In the genomic region with DNA sequence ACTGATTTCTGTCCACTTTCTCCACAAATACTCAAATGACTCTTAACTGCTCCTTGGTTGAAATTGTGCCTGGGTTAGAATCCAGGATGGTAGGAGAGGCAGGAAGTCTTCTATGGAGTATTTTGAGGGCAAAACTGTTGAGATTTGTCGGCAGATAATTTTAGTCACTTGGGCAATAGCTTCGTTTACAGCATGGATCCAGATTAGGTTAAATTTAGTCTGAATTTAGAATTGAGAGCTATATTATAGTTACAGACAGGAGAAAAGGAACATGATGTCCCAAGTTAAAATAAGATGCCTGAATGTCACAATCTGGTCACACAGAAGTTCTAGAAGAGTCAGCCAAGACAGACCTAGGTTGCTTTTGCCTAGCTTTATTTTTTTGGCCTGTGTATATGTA, we compare ENCODE assay signal across 22 mouse cellular contexts.
"Had no signal": no experiment of that assay in that cellular context is flagged by ENCODE, and none has a peak within 500 bp of the region (broad histone marks: within the 10 kb centered on the region; RNA-seq: fewer than 3 reads in every experiment).

No protein-coding gene starts in this region.

- H3K4me3 ChIP-seq: heart, adult 2 months; heart, embryonic 13.5 days; heart, embryonic 15.5 days; hindbrain, embryonic 13.5 days; hindbrain, embryonic 15.5 days; kidney, embryonic 15.5 days; limb, embryonic 13.5 days; limb, embryonic 15.5 days; liver, embryonic 12.5 days had no signal

- DNase-seq: gastrocnemius, postnatal 14 days; gastrocnemius, postnatal 36 days; heart, adult 2 months; heart, postnatal 14 days; heart, postnatal 36 days; kidney, adult 11 months; kidney, adult 2 months; kidney, adult 9 months; kidney, postnatal 14 days; kidney, postnatal 36 days; left cerebral cortex, postnatal 4 days had no signal

- H3K27ac ChIP-seq: heart, adult 2 months; heart, embryonic 13.5 days; heart, embryonic 15.5 days; hindbrain, embryonic 13.5 days; hindbrain, embryonic 15.5 days; hindbrain, postnatal 0 days; kidney, embryonic 15.5 days; kidney, postnatal 0 days; limb, embryonic 13.5 days; limb, embryonic 15.5 days; liver, embryonic 12.5 days; liver, embryonic 14.5 days had no signal
